Mouse (Mus musculus): ENCODE measurements around the gene Ddx58. TPM values are rescaled to one million over a fixed set of nuclear protein-coding genes. Genes with fewer than 3 reads are reported as not detected.

Ddx58 gene
- polyA plus RNA-seq, 1 experiment from 2014 or later, result 4.3 TPM

- no peak for ATAC-seq (ENCODE audit: low FRiP score)
- H3K4me1 ChIP-seq (replicated peaks), result no peaks in the 10 kb centered on the region
- H3K4me2 ChIP-seq, result no peak overlapping the region
- 93% methylated on average over 7 of the region's 7 CpGs for WGBS
- no peaks in the 10 kb centered on the region for H3K36me3 ChIP-seq
- H3K9me3 ChIP-seq, result no peaks in the 10 kb centered on the region
- H3K9ac ChIP-seq, result no peak overlapping the region
- H3K4me3 ChIP-seq, result no peak overlapping the region
- no peaks in the 10 kb centered on the region for H3K27me3 ChIP-seq
- H3K27ac ChIP-seq, result no peak overlapping the region
Observed at GRCm38 (mm10) chr4:40227886-40228285, 11.7 kb downstream of the Ddx58 start.

DNA sequence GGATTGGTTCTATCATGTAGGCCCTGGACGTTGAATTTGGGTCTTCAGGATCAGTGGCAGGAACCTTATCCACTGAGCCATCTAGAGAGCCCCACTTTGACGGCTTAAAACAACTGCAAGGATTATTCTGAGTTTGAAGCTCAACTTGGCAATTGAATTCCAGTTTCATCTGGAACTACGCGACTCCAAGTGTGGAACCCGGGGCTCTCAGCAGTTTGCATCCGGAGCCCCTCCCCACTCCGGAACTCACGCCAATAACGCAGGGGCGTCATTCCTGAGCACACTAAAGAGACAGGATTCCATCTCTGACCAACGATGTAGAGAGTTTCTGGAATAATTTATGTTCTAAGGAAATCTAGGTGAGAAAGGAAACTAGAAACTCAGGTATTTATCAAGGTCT is 12.5 kb downstream of the Ddx58 start:
- H3K27ac ChIP-seq, result no peak overlapping the region
- no peak overlapping the region for H3K4me3 ChIP-seq
- H3K9me3 ChIP-seq, result no peaks in the 10 kb centered on the region
- no peaks in the 10 kb centered on the region for H3K27me3 ChIP-seq
- no peak overlapping the region for H3K9ac ChIP-seq
- H3K4me1 ChIP-seq (replicated peaks), result peaks cover 1% of the 10 kb centered on the region; the same call in 1 of the 2 replicates
- 93% methylated on average over 11 of the region's 11 CpGs for WGBS
- H3K36me3 ChIP-seq, result no peaks in the 10 kb centered on the region
- ATAC-seq (ENCODE audit: low FRiP score), result no peak
- no peak overlapping the region for H3K4me2 ChIP-seq

- no peak overlapping the region for H3K4me3 ChIP-seq
- no peak overlapping the region for H3K27ac ChIP-seq
- 76% methylated on average over 5 of the region's 5 CpGs for WGBS
- no peak overlapping the region for H3K4me2 ChIP-seq
- ATAC-seq (ENCODE audit: low FRiP score), result no peak
- H3K9me3 ChIP-seq, result no peaks in the 10 kb centered on the region
- peaks cover 11% of the 10 kb centered on the region; the same call in 1 of the 2 replicates for H3K4me1 ChIP-seq (replicated peaks)
- H3K9ac ChIP-seq, result no peak overlapping the region
- H3K27me3 ChIP-seq, result peaks cover 6% of the 10 kb centered on the region; the same call in 1 of the 2 replicates
- H3K36me3 ChIP-seq, result no peaks in the 10 kb centered on the region
Observed at GRCm38 (mm10) chr4:40226095-40226494, 13.5 kb downstream of the Ddx58 start.

GRCm38 (mm10) chr4:40221876-40222585 is 17.6 kb downstream of the Ddx58 start:
- no peak overlapping the region for H3K4me3 ChIP-seq
- no peaks in the 10 kb centered on the region for H3K36me3 ChIP-seq
- no peak for ATAC-seq (ENCODE audit: low FRiP score)
- H3K9me3 ChIP-seq, result no peaks in the 10 kb centered on the region
- 0 out of 2 replicates have a peak overlapping the region, but pooled peaks have one; percentile 2 for H3K4me2 ChIP-seq
- peaks cover 19% of the 10 kb centered on the region for H3K4me1 ChIP-seq (replicated peaks)
- H3K27ac ChIP-seq, result no peak overlapping the region
- WGBS, result 41% methylated on average over 21 of the region's 21 CpGs
- H3K9ac ChIP-seq, result no peak overlapping the region
- peaks cover 6% of the 10 kb centered on the region; the same call in 1 of the 2 replicates for H3K27me3 ChIP-seq

DNA sequence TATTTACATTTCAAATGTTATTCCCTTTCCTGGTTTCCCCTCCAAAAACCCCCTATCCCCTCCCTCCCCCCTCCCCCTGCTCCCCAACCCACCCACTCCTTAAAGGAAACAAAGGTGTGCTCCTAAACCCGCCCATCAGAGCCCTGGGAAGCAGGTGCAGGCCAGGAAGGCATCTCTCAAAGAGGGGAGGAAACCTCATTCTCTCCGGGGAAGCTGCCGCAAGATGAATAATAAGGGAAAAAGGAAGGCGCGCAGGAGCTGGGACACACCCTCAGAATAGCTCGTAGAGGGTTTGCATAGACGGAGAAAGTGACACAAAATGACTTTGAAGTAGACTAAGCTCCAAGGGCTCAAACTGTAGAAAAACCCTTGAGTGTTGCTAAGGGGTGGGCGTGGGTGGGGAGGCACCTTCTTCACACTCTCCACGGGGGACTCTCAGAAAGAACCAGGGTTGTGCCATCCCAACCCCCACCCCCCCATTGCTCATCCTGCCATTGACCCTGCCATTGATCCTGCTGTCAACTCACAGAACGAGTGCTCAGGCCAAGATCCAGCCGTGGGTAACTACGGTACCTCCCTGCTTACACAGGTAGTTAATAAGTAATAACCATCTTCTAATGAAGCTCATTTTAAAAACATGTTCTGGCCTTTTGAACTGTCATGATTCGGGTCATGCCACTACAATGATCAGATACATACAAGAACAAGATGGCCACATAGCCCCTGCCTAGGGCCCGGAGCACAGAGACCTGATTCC is 18.4 kb downstream of the Ddx58 start:
- no peak for ATAC-seq (ENCODE audit: low FRiP score)
- Histone ChIP-seq H3K4me1 (replicated peaks) (peaks cover 19% of the 10 kb centered on the region), H3K4me3 (no peak overlapping the region), H3K36me3 (no peaks in the 10 kb centered on the region), H3K9me3 (no peaks in the 10 kb centered on the region), H3K27me3 (peaks cover 6% of the 10 kb centered on the region; the same call in 1 of the 2 replicates), H3K27ac (no peak overlapping the region), H3K4me2 (peak overlapping the region; percentile 15; the same call in 1 of the 2 replicates), H3K9ac (no peak overlapping the region)
- 37% methylated on average over 14 of the region's 14 CpGs for WGBS

- Histone ChIP-seq H3K4me2 (peak overlapping the region; percentile 15), H3K36me3 (no peaks in the 10 kb centered on the region), H3K9ac (0 out of 2 replicates have a peak overlapping the region, but pooled peaks have one; percentile 2), H3K9me3 (no peaks in the 10 kb centered on the region), H3K4me1 (replicated peaks) (peaks cover 19% of the 10 kb centered on the region), H3K27ac (no peak overlapping the region), H3K27me3 (peaks cover 6% of the 10 kb centered on the region; the same call in 1 of the 2 replicates), H3K4me3 (no peak overlapping the region)
- ATAC-seq (ENCODE audit: low FRiP score), result no peak
- 14% methylated on average over 12 of the region's 12 CpGs for whole genome bisulfite sequencing
Observed at GRCm38 (mm10) chr4:40220437-40220836, 19.2 kb downstream of the Ddx58 start.

- Histone ChIP-seq H3K27ac (no peak overlapping the region), H3K36me3 (no peaks in the 10 kb centered on the region), H3K27me3 (peaks cover 6% of the 10 kb centered on the region; the same call in 1 of the 2 replicates), H3K9ac (no peak overlapping the region), H3K4me3 (no peak overlapping the region), H3K9me3 (no peaks in the 10 kb centered on the region), H3K4me1 (replicated peaks) (peaks cover 19% of the 10 kb centered on the region), H3K4me2 (no peak overlapping the region)
- ATAC-seq (ENCODE audit: low FRiP score), result no peak
- WGBS, result 72% methylated on average over 7 of the region's 7 CpGs
Observed at GRCm38 (mm10) chr4:40218382-40218781, 21.2 kb downstream of the Ddx58 start.

GRCm38 (mm10) chr4:40217910-40218309 is 21.7 kb downstream of the Ddx58 start:
- peaks cover 6% of the 10 kb centered on the region; the same call in 1 of the 2 replicates for H3K27me3 ChIP-seq
- H3K9ac ChIP-seq, result no peak overlapping the region
- H3K36me3 ChIP-seq, result no peaks in the 10 kb centered on the region
- H3K27ac ChIP-seq, result no peak overlapping the region
- ATAC-seq (ENCODE audit: low FRiP score), result no peak
- no peaks in the 10 kb centered on the region for H3K9me3 ChIP-seq
- WGBS, result 60% methylated on average over 3 of the region's 3 CpGs
- peaks cover 19% of the 10 kb centered on the region for H3K4me1 ChIP-seq (replicated peaks)
- H3K4me3 ChIP-seq, result no peak overlapping the region
- no peak overlapping the region for H3K4me2 ChIP-seq

DNA sequence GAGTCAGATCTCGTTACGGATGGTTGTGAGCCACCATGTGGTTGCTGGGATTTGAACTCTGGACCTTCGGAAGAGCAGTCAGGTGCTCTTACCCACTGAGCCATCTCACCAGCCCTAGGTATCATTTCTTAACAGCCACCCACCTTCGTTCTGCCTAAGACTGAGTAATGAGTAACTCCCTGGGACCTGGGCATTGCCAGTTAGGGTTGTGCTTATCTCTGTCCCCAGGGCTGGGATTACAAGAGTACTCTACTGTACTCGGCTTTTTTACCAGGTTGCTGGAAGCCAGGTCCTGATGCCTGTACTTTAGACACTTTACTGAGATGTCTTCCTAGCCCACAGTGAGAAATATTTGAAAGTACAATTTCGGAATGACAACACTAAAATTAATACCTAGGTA is 27.5 kb downstream of the Ddx58 start:
- Histone ChIP-seq H3K4me2 (no peak overlapping the region), H3K9ac (no peak overlapping the region), H3K4me3 (no peak overlapping the region), H3K36me3 (no peaks in the 10 kb centered on the region), H3K4me1 (replicated peaks) (no peaks in the 10 kb centered on the region), H3K27me3 (no peaks in the 10 kb centered on the region), H3K27ac (no peak overlapping the region), H3K9me3 (no peaks in the 10 kb centered on the region)
- 93% methylated on average over 4 of the region's 6 CpGs for WGBS
- ATAC-seq (ENCODE audit: low FRiP score), result no peak

DNA sequence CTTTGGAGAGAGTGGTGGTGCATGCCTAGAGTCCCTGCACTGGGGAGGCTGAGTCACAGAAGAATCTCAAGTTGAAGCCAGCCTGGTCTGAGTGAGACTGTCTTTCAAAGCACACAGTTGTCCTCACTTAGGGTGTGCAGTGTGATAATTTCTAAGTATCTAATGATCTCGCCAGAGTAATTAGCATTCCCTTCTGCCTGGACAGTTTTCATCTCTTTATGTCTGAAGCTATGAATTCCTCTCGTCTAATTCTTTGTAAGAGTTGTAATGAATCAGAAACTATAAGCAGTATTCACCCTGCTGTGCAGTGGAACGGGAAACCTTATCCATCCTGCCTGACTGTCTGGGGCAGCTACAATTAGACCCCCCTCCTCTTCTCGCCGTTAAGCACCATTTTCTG is 31.9 kb downstream of the Ddx58 start:
- WGBS, result 62% methylated on average over 5 of the region's 5 CpGs
- Histone ChIP-seq H3K9me3 (no peaks in the 10 kb centered on the region), H3K27me3 (no peaks in the 10 kb centered on the region), H3K36me3 (0 out of 2 replicates have a peak, but pooled peaks cover 4% of the 10 kb centered on the region), H3K4me3 (no peak overlapping the region), H3K4me1 (replicated peaks) (no peaks in the 10 kb centered on the region), H3K9ac (no peak overlapping the region), H3K27ac (no peak overlapping the region), H3K4me2 (no peak overlapping the region)
- ATAC-seq (ENCODE audit: low FRiP score), result no peak

DNA sequence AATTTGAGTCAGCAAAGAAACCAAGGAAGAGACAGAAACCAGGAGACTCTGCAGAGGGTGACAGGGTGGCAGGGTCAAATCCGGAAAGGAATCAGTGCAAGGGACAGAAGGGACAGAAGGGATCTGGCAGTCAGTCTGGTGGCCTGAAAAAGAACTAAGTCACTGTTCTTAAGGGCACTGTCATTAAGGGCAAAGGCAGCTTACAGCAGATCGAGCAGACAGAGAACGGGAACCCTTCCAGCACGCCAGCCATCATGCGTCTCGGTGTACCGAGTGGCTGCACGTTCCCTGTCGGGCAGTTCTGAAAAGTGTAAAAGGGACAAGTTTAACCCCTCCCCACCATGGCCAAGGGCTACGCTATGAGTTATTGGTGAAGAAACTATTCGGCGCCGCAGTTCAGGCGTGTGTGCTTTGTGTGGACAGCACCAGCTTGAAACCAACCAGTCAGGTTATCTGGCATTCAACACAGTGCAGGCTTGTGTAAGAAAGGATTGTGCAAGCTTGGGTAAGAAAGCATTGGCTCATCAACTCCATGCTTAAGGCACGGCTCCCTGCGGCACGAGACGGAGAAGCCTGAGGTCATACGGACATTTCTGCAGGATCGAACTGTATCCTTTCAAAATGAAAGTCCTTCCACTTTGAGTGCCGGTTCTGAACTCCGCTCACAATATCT is 34.3 kb downstream of the Ddx58 start:
- WGBS, result 93% methylated on average over 22 of the region's 22 CpGs
- Histone ChIP-seq H3K27me3 (no peaks in the 10 kb centered on the region), H3K36me3 (peaks cover 20% of the 10 kb centered on the region), H3K27ac (no peak overlapping the region), H3K4me3 (no peak overlapping the region), H3K4me1 (replicated peaks) (no peaks in the 10 kb centered on the region), H3K9ac (no peak overlapping the region), H3K9me3 (no peaks in the 10 kb centered on the region), H3K4me2 (no peak overlapping the region)
- no peak for ATAC-seq (ENCODE audit: low FRiP score)

DNA sequence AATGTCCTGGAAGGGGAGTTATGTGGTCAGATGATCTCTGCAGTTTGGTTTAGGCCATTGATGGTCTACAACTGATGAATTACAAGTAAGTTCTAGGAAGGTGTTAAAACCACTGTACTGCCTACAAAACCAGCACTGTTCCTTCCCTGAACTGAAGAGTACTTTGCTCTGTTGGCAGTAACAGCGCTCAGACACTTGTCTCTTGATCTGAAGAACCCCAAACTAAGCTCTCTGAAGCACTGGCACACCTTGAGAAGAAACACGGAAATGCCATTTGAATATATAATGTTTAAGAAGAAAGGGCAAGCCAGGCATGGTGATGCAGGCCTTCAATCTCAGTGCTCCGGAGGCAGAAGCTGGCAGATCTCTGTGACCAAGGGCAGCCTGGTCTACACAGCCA is 35.3 kb downstream of the Ddx58 start:
- 94% methylated on average over 3 of the region's 3 CpGs for WGBS
- no peak overlapping the region for H3K4me2 ChIP-seq
- no peak for ATAC-seq (ENCODE audit: low FRiP score)

More for the DNA sequence above, 35.3 kb downstream of the Ddx58 start:
- Histone ChIP-seq H3K27me3 (no peaks in the 10 kb centered on the region), H3K4me3 (no peak overlapping the region), H3K4me1 (replicated peaks) (no peaks in the 10 kb centered on the region), H3K9me3 (no peaks in the 10 kb centered on the region), H3K36me3 (peaks cover 23% of the 10 kb centered on the region), H3K9ac (no peak overlapping the region), H3K27ac (no peak overlapping the region)

Data from hindbrain, embryonic 13.5 days (tissue).